10 mouse cellular contexts compared by ENCODE assay signal in genomic region chr3:104540480-104541138, GRCm38 (mm10). TPM values are rescaled to one million over a fixed set of nuclear protein-coding genes. Genes with fewer than 3 reads are reported as not detected.
A peak's percentile ranks its signal among the peaks of the same experiment; 100 is the strongest.
DNase-seq lines count a peak whose midpoint lies in the region; ATAC-seq and TF ChIP-seq lines count a peak whose summit lies in the region.
"Had no signal": no experiment of that assay in that cellular context is flagged by ENCODE, and none has a peak within 500 bp of the region (broad histone marks: within the 10 kb centered on the region; RNA-seq: fewer than 3 reads in every experiment).

No protein-coding gene starts in this region.

- 45% methylated on average over 9 of the region's 9 CpGs for WGBS in stomach, embryonic 16.5 days
- WGBS in forebrain, embryonic 12.5 days: 70% methylated on average over 9 of the region's 9 CpGs

- DNase-seq in lung, postnatal 10 days: peak; percentile 23
- DNase-seq in lung, postnatal 4 days: no peak
- peak; percentile 93 for DNase-seq in gonadal fat pad, adult 2 months (ENCODE audit: low read depth)
- peak; percentile 47 to 78 for DNase-seq in kidney, postnatal 25 days
- no peak for DNase-seq in layer of hippocampus, postnatal 10 days (ENCODE audit: low spot score in 2 of 2)
- no peak for DNase-seq in left cerebral cortex, adult 2 months (ENCODE audit: extremely low spot score in 1 of 2, low spot score in 2 of 2)

- H3K4me1 ChIP-seq in stomach, embryonic 16.5 days (ENCODE audit: control insufficient read depth, insufficient read depth, low read length): peaks cover 8% of the 10 kb centered on the region
- H3K4me1 ChIP-seq in forebrain, embryonic 12.5 days: peaks cover 15% of the 10 kb centered on the region

- H3K9ac ChIP-seq in stomach, embryonic 16.5 days (ENCODE audit: low read length): no peak overlapping the region
- H3K9ac ChIP-seq in forebrain, embryonic 12.5 days: no peak overlapping the region
- H3K9ac ChIP-seq: embryonic facial prominence, embryonic 15.5 days had no signal

- H3K9me3 ChIP-seq in stomach, embryonic 16.5 days (replicated peaks; ENCODE audit: control insufficient read depth, low read length): no peaks in the 10 kb centered on the region
- no peaks in the 10 kb centered on the region for H3K9me3 ChIP-seq in forebrain, embryonic 12.5 days
- H3K9me3 ChIP-seq: embryonic facial prominence, embryonic 15.5 days; neural tube, embryonic 12.5 days had no signal

- intact Hi-C loops in left cerebral cortex, adult 2 months (cut with DNase I): loop anchor here (1.0 to 2.0 kb wide), 4 partner anchors 98 to 143 kb away; partner anchors contain the start of gene Slc16a1

- H3K27me3 ChIP-seq in stomach, embryonic 16.5 days (ENCODE audit: control insufficient read depth, insufficient read depth, low read length): no peaks in the 10 kb centered on the region
- no peaks in the 10 kb centered on the region for H3K27me3 ChIP-seq in forebrain, embryonic 12.5 days
- H3K27me3 ChIP-seq: embryonic facial prominence, embryonic 15.5 days; neural tube, embryonic 12.5 days had no signal

- H3K4me3 ChIP-seq in stomach, embryonic 16.5 days (replicated peaks; ENCODE audit: low read length): no peak overlapping the region
- no peak overlapping the region for H3K4me3 ChIP-seq in forebrain, embryonic 12.5 days (replicated peaks)
- no peak overlapping the region for H3K4me3 ChIP-seq in left cerebral cortex, adult 2 months

- H3K27ac ChIP-seq in stomach, embryonic 16.5 days (ENCODE audit: low read length): no peak overlapping the region
- H3K27ac ChIP-seq in forebrain, embryonic 12.5 days: no peak overlapping the region
- H3K27ac ChIP-seq in left cerebral cortex, adult 2 months: no peak overlapping the region

- H3K4me2 ChIP-seq in stomach, embryonic 16.5 days (ENCODE audit: low read depth, low read length): 0 out of 2 replicates have a peak overlapping the region, but pooled peaks have one; percentile 69
- H3K4me2 ChIP-seq in forebrain, embryonic 12.5 days: no peak overlapping the region

- ATAC-seq in stomach, embryonic 16.5 days (ENCODE audit: insufficient read depth, low FRiP score): no peak; the same call in 1 of the 2 replicates
- no peak for ATAC-seq in forebrain, embryonic 12.5 days (ENCODE audit: low FRiP score)

- no peak for TF ChIP-seq CTCF in left cerebral cortex, adult 2 months (IDR thresholded peaks at IDR 0.05)

- H3K36me3 ChIP-seq in stomach, embryonic 16.5 days (ENCODE audit: control insufficient read depth, insufficient read depth, low read length): no peaks in the 10 kb centered on the region
- H3K36me3 ChIP-seq in forebrain, embryonic 12.5 days (replicated peaks): no peaks in the 10 kb centered on the region
- H3K36me3 ChIP-seq: embryonic facial prominence, embryonic 15.5 days; neural tube, embryonic 12.5 days had no signal

RNA-seq across cellular contexts. Expression of gene Lrig2, which starts 28.9 kb away (rescaled TPM):
- polyA plus RNA-seq in gonadal fat pad, adult 2 months (2012; rRNA removed): 10.4 and 10.5 TPM in 2 replicates
- polyA plus RNA-seq in stomach, embryonic 16.5 days (2015; fragmentation: Nextera tagmentation; extraction: Ambion mirVana): 12.4 and 13.7 TPM in 2 replicates
- total RNA-seq in layer of hippocampus, postnatal 10 days (2021): 10 to 100 TPM; 30.4 to 31.8 TPM
- polyA plus RNA-seq in forebrain, embryonic 12.5 days (2016; fragmentation: Nextera tagmentation; extraction: Ambion mirVana): 27.2 and 31.1 TPM in 2 replicates
- 10 to 100 TPM; 29.3 to 31.6 TPM for total RNA-seq in left cerebral cortex, adult 2 months (2021)

Comparison
In these comparisons a context has a peak if more than half of its experiments do, and no peak if none do; other contexts are left out.
1. DNase-seq: peak in lung, postnatal 10 days (single experiment), gonadal fat pad, adult 2 months (single experiment) and kidney, postnatal 25 days (2 of 2); none in lung, postnatal 4 days (0 of 2), layer of hippocampus, postnatal 10 days (0 of 2) and left cerebral cortex, adult 2 months (0 of 2).